Mouse (Mus musculus) neural tube, embryonic 13.5 days (tissue): ENCODE measurements around the gene Lrig1. TPM values are rescaled to one million over a fixed set of nuclear protein-coding genes. Genes with fewer than 3 reads are reported as not detected.

Experiments used
- ATAC-seq: fragments of 200-750 bp; cut with Nextera tagmentation; 2 replicates; pipeline ENCODE4 v1.8.0; 2017; ENCODE audit warnings: low read depth, mild to moderate bottlenecking, moderate TSS enrichment, moderate library complexity
- H3K27ac ChIP-seq: fragments of 300-500 bp; sonication (generic); replicated peaks from 2 replicates; pipeline ENCODE4 v1.5.1; 2015; ENCODE audit warnings: moderate library complexity, mild to moderate bottlenecking, inconsistent platforms
- H3K27me3 ChIP-seq: fragments of 300-500 bp; sonication (generic); 2 replicates; pipeline ENCODE4 v1.6.1; 2015; ENCODE audit warnings: mild to moderate bottlenecking, inconsistent platforms
- H3K36me3 ChIP-seq: fragments of 300-500 bp; sonication (generic); 2 replicates; pipeline ENCODE4 v1.6.1; 2015; ENCODE audit warnings: mild to moderate bottlenecking, inconsistent platforms
- H3K4me1 ChIP-seq: fragments of 300-500 bp; sonication (generic); replicated peaks from 2 replicates; pipeline ENCODE4 v1.6.1; 2015; ENCODE audit warnings: inconsistent platforms
- H3K4me2 ChIP-seq: fragments of 300-500 bp; sonication (generic); 2 replicates; pipeline ENCODE4 v1.6.1; 2015; ENCODE audit warnings: inconsistent platforms, mild to moderate bottlenecking, moderate library complexity
- H3K4me3 ChIP-seq: fragments of 300-500 bp; sonication (generic); 2 replicates; pipeline ENCODE4 v1.5.1; 2015; ENCODE audit warnings: mild to moderate bottlenecking, inconsistent platforms
- H3K9ac ChIP-seq: fragments of 300-500 bp; sonication (generic); 2 replicates; pipeline ENCODE4 v1.6.1; 2015; ENCODE audit warnings: moderate library complexity, mild to moderate bottlenecking, inconsistent platforms
- H3K9me3 ChIP-seq: fragments of 300-500 bp; sonication (generic); 2 replicates; pipeline ENCODE4 v1.6.1; 2016; ENCODE audit warnings: inconsistent platforms
- WGBS: fragments of 180-500 bp; shearing (Covaris S2); methylation state at CpG from one replicate; pipeline ENCODE4 v1.1.7; 2015; 5-methylcytosine and 5-hydroxymethylcytosine counted together
- polyA plus RNA-seq: library from polyadenylated mRNA; unstranded; fragments of >200 nt; fragmentation: Nextera tagmentation; extraction: Ambion mirVana; gene quantifications from 2 replicates; pipeline ENCODE4 v1.2.1, GENCODE M21; 2015

The Lrig1 gene
- polyA plus RNA-seq, 1 experiment from 2014 or later, result 12.9 TPM

DNA sequence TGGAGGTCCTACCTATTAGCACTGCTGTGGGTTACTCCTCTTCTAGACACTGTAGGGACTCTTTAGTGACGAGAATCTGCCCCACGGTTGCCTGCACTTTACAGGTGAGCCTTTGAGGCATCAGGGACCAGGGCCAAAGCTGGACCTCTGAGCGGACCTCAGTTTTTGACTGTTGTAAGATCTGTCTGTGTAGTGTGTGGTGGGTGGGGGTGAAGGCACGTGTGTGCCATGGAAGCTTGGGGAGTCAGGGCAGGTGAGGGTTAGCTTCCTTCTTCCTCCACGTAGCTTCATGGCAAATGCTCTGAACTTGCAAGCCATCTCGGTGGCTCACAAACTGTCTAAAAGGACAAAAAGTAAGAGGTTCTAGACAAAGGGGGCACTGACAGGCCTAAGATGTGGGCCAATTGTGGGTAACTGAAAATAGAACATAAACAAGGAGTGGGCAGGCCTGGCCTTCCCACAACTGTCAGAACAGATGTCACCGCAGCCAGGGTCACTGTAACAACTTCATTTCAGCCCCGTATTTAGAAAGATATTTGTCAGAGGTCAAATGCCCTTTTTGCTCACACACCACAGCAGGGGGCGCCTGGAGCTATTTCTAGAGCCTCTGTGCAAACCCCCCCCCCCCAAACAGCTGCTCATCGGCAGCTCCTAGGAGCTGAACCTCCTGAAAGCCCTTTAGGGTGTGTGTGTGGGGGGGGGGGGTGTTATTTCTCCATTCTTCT lies 103.0 kb downstream of the Lrig1 start:
- Histone ChIP-seq H3K4me2 (no peak overlapping the region), H3K9me3 (no peaks in the 10 kb centered on the region), H3K4me1 (peaks cover 23% of the 10 kb centered on the region), H3K4me3 (no peak overlapping the region), H3K36me3 (no peaks in the 10 kb centered on the region), H3K9ac (no peak overlapping the region), H3K27me3 (no peaks in the 10 kb centered on the region), H3K27ac (no peak overlapping the region)
- 65% methylated on average over 10 of the region's 10 CpGs for WGBS
- no peak for ATAC-seq

DNA sequence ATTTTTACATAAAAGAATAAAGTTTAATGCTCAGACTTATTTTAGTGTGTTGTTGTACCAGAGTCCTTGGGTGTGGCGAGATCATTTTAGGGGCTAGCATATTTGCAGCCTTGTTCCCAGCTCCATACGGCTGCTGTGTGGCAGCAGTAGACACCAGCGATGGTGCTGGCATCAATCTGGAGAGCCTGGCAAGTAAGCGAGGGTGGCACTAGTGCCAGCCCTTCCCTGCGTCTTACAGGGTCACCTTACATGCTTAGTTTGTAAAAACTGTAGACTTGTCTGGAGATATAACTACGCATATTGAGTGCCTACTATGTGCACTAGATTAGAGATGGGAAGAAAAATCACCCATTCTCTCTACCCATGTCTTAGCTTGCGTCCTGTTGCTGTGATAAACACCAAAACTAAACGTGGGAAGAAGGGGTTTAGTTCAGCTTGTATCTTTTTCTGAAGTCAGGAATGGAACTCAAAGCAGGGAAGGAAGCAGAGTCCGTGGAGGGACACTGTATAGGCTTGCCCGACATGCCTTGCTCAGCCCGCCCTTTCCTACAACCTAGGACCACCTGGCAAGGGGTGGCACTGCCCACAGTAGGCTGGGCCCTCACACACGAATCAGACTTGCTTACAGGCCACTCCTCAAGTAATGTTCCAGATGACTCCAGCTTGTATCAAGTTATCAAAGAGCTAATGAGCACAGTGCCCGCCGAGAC lies 103.8 kb downstream of the Lrig1 start:
- no peak for ATAC-seq
- Histone ChIP-seq H3K9me3 (no peaks in the 10 kb centered on the region), H3K27ac (no peak overlapping the region), H3K9ac (no peak overlapping the region), H3K36me3 (no peaks in the 10 kb centered on the region), H3K27me3 (no peaks in the 10 kb centered on the region), H3K4me1 (peaks cover 23% of the 10 kb centered on the region), H3K4me3 (no peak overlapping the region), H3K4me2 (no peak overlapping the region)
- WGBS, result 91% methylated on average over 14 of the region's 14 CpGs

DNA sequence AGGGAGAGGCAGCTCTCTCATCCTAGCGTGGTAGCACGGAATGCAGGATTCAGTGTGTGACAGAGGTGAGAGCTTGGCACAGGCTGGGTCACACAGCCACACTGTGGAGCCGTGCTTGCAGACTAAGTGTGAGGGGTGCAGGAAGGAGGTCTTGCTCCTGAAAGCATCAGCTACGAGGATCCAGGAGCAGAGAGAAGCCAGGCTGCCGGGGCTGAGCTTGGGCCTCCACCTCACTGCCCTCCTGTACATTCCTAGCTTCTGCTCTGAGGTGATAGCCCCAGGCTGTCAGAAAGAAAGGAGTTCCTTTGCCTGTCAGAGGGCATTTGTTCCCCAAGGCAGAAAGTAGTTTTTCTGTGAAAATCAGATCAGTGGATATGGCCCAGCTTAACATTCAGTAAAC lies 104.8 kb downstream of the Lrig1 start:
- no peak for ATAC-seq
- Histone ChIP-seq H3K27me3 (no peaks in the 10 kb centered on the region), H3K27ac (no peak overlapping the region), H3K4me3 (no peak overlapping the region), H3K36me3 (no peaks in the 10 kb centered on the region), H3K9ac (no peak overlapping the region), H3K4me2 (no peak overlapping the region), H3K9me3 (no peaks in the 10 kb centered on the region), H3K4me1 (peaks cover 23% of the 10 kb centered on the region)
- WGBS, result 69% methylated on average over 5 of the region's 5 CpGs

DNA sequence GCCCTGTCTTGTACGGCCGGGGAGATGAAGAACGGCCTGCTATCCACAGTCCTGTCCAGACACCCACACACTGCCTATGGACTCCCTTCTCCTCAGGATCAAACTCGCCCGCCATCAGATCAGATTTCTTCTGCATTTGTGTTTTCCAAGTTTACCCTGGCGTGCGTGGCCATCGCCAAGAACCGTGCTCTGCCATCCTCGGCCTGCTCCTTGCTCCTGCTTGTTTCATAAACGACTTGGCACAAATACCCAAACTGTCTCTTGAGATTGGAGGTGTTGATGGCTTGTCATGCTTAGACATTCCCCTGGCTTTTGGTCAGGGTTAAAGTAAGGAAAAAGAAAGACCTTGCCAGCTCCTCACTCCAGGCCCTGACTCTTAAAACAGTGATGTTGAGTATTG lies 105.2 kb downstream of the Lrig1 start:
- no peak overlapping the region for H3K4me3 ChIP-seq
- H3K27me3 ChIP-seq, result no peaks in the 10 kb centered on the region
- H3K9ac ChIP-seq, result no peak overlapping the region
- no peaks in the 10 kb centered on the region for H3K9me3 ChIP-seq
- ATAC-seq, result no peak
- H3K27ac ChIP-seq, result no peak overlapping the region
- 82% methylated on average over 11 of the region's 11 CpGs for WGBS
- H3K36me3 ChIP-seq, result no peaks in the 10 kb centered on the region
- peaks cover 23% of the 10 kb centered on the region for H3K4me1 ChIP-seq
- H3K4me2 ChIP-seq, result no peak overlapping the region

GRCm38 (mm10) chr6:94594096-94594665 lies 105.8 kb downstream of the Lrig1 start:
- no peak for ATAC-seq
- Histone ChIP-seq H3K9me3 (no peaks in the 10 kb centered on the region), H3K36me3 (no peaks in the 10 kb centered on the region), H3K4me1 (peaks cover 23% of the 10 kb centered on the region), H3K27ac (no peak overlapping the region), H3K9ac (no peak overlapping the region), H3K4me3 (no peak overlapping the region), H3K27me3 (no peaks in the 10 kb centered on the region), H3K4me2 (no peak overlapping the region)
- WGBS, result 74% methylated on average over 6 of the region's 6 CpGs

- no peak overlapping the region for H3K4me3 ChIP-seq
- H3K4me1 ChIP-seq, result peaks cover 23% of the 10 kb centered on the region
- ATAC-seq, result peak; percentile 83
- no peak overlapping the region for H3K9ac ChIP-seq
- 14% methylated on average over 4 of the region's 4 CpGs for WGBS
- no peaks in the 10 kb centered on the region for H3K27me3 ChIP-seq
- peak overlapping the region; percentile 38; the same call in 1 of the 2 replicates for H3K27ac ChIP-seq
- H3K9me3 ChIP-seq, result no peaks in the 10 kb centered on the region
- H3K36me3 ChIP-seq, result no peaks in the 10 kb centered on the region
- H3K4me2 ChIP-seq, result peak overlapping the region; percentile 1; the same call in 1 of the 2 replicates
These were observed 107.2 kb downstream of the Lrig1 start for GRCm38 (mm10) chr6:94592710-94593109.

DNA sequence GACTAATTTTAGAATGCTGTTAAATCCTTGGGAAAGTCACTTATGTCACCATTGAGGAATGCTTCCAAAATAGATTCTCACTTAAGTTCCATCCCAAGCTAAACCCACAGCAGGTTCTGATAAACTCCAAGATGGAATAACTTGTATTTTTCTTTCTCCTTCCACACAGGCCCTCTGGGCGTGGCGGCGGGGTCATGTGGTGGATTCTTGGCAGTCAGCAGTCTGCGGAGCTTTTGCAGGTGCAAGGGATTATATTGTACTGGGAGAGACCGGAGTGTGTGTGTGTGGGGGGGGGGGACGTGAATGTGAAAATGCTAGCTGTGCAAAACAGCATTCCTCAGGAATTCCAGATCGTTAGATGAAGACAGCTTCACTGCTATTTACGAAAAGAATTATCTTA lies 107.7 kb downstream of the Lrig1 start:
- ATAC-seq, result no peak
- H3K27ac ChIP-seq, result 0 out of 2 replicates have a peak overlapping the region, but pooled peaks have one; percentile 2
- H3K27me3 ChIP-seq, result no peaks in the 10 kb centered on the region
- H3K9me3 ChIP-seq, result no peaks in the 10 kb centered on the region
- H3K4me2 ChIP-seq, result peak overlapping the region; percentile 1; the same call in 1 of the 2 replicates
- H3K36me3 ChIP-seq, result no peaks in the 10 kb centered on the region
- WGBS, result 34% methylated on average over 8 of the region's 8 CpGs
- no peak overlapping the region for H3K9ac ChIP-seq
- H3K4me1 ChIP-seq, result peaks cover 23% of the 10 kb centered on the region
- H3K4me3 ChIP-seq, result no peak overlapping the region

DNA sequence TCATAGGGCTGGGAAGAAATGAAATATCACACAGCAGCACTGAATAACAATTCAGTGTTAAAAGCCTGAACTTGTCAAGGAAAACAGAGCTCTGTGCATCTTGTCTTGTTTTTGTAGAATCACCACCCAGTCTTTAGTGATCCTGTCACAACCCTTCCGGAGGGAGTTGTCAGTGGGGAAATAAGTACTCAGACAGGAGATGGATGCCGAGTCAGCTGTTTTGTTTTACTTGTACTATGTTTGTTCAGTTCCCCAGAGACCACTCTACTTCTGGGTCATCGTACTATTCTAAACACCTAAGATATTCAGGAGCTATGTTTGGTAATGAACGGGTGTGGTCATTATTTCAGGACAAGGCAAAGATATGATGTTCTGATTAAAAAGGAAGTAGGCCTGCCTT lies 111.6 kb downstream of the Lrig1 start:
- Histone ChIP-seq H3K27ac (no peak overlapping the region), H3K9me3 (no peaks in the 10 kb centered on the region), H3K27me3 (no peaks in the 10 kb centered on the region), H3K4me1 (peaks cover 20% of the 10 kb centered on the region), H3K36me3 (no peaks in the 10 kb centered on the region), H3K4me3 (no peak overlapping the region), H3K4me2 (no peak overlapping the region), H3K9ac (no peak overlapping the region)
- no peak for ATAC-seq
- WGBS, result 80% methylated on average over 4 of the region's 4 CpGs

GRCm38 (mm10) chr6:94584976-94585375 lies 115.0 kb downstream of the Lrig1 start:
- no peak overlapping the region for H3K4me3 ChIP-seq
- no peak for ATAC-seq
- H3K36me3 ChIP-seq, result no peaks in the 10 kb centered on the region
- no peaks in the 10 kb centered on the region for H3K9me3 ChIP-seq
- H3K4me2 ChIP-seq, result no peak overlapping the region
- no peak overlapping the region for H3K9ac ChIP-seq
- H3K27ac ChIP-seq, result no peak overlapping the region
- no peaks in the 10 kb centered on the region for H3K27me3 ChIP-seq
- H3K4me1 ChIP-seq, result peaks cover 7% of the 10 kb centered on the region
- WGBS, result 89% methylated on average over 4 of the region's 4 CpGs

GRCm38 (mm10) chr6:94584147-94584695 lies 115.7 kb downstream of the Lrig1 start:
- H3K4me1 ChIP-seq, result peaks cover 7% of the 10 kb centered on the region
- no peak overlapping the region for H3K27ac ChIP-seq
- H3K9me3 ChIP-seq, result no peaks in the 10 kb centered on the region
- no peak overlapping the region for H3K4me3 ChIP-seq
- H3K9ac ChIP-seq, result no peak overlapping the region
- WGBS, result 88% methylated on average over 9 of the region's 9 CpGs
- no peaks in the 10 kb centered on the region for H3K36me3 ChIP-seq
- no peak for ATAC-seq
- no peak overlapping the region for H3K4me2 ChIP-seq
- H3K27me3 ChIP-seq, result no peaks in the 10 kb centered on the region

GRCm38 (mm10) chr6:94582055-94582454 lies 117.9 kb downstream of the Lrig1 start:
- ATAC-seq, result no peak
- no peaks in the 10 kb centered on the region for H3K9me3 ChIP-seq
- 89% methylated on average over 9 of the region's 9 CpGs for WGBS

GRCm38 (mm10) chr6:94577991-94578390 lies 122.0 kb downstream of the Lrig1 start:
- peak; percentile 88 for ATAC-seq
- H3K9me3 ChIP-seq, result peaks cover under 1% of the 10 kb centered on the region; the same call in 1 of the 2 replicates
- H3K9ac ChIP-seq, result no peak overlapping the region
- no peaks in the 10 kb centered on the region for H3K36me3 ChIP-seq
- H3K4me1 ChIP-seq, result peaks cover 22% of the 10 kb centered on the region; the same call in 1 of the 2 replicates
- H3K4me2 ChIP-seq, result no peak overlapping the region
- H3K27ac ChIP-seq, result peak overlapping the region; percentile 61
- no peaks in the 10 kb centered on the region for H3K27me3 ChIP-seq
- H3K4me3 ChIP-seq, result no peak overlapping the region
- 17% methylated on average over 8 of the region's 8 CpGs for WGBS

More at GRCm38 (mm10) chr6:94582055-94582454, 117.9 kb downstream of the Lrig1 start:
- Histone ChIP-seq H3K4me3 (no peak overlapping the region), H3K9ac (no peak overlapping the region), H3K27ac (no peak overlapping the region), H3K4me2 (no peak overlapping the region), H3K4me1 (peaks cover 16% of the 10 kb centered on the region), H3K36me3 (no peaks in the 10 kb centered on the region), H3K27me3 (no peaks in the 10 kb centered on the region)
